Mouse (Mus musculus): ENCODE data around the gene Ctnna3.

- TF ChIP-seq CTCF (IDR thresholded peaks at IDR 0.05; ENCODE audit: low read depth) (no peak), EP300 (IDR thresholded peaks at IDR 0.05; ENCODE audit: low read depth) (no peak)
Observed at GRCm38 (mm10) chr10:64146511-64146910, 716.6 kb downstream of the Ctnna3 start.
